Mouse (Mus musculus): ENCODE measurements around the gene Adm.

Adm gene

GRCm38 (mm10) chr7:110655230-110655629 is 27.8 kb downstream of the Adm start:
- in situ Hi-C loops (cut with MboI, MseI), result no loop called here

GRCm38 (mm10) chr7:110655966-110656365 is 28.5 kb downstream of the Adm start:
- in situ Hi-C loops (cut with MboI, MseI), result no loop called here

GRCm38 (mm10) chr7:110658378-110658928 is 31.0 kb downstream of the Adm start:
- in situ Hi-C loops (cut with MboI, MseI), result no loop called here

GRCm38 (mm10) chr7:110666537-110666936 is 39.1 kb downstream of the Adm start:
- in situ Hi-C loops (cut with MboI, MseI), result no loop called here

GRCm38 (mm10) chr7:110668247-110668646 is 40.8 kb downstream of the Adm start:
- in situ Hi-C loops (cut with MboI, MseI), result no loop called here

- in situ Hi-C loops (cut with MboI, MseI), result no loop called here
These were observed 41.3 kb downstream of the Adm start for GRCm38 (mm10) chr7:110668756-110669155.

- in situ Hi-C loops (cut with MboI, MseI), result no loop called here
These were observed 43.7 kb downstream of the Adm start for GRCm38 (mm10) chr7:110671121-110671680.
